Comparison of ENCODE assay signal across 8 mouse cellular contexts in the genomic region with DNA sequence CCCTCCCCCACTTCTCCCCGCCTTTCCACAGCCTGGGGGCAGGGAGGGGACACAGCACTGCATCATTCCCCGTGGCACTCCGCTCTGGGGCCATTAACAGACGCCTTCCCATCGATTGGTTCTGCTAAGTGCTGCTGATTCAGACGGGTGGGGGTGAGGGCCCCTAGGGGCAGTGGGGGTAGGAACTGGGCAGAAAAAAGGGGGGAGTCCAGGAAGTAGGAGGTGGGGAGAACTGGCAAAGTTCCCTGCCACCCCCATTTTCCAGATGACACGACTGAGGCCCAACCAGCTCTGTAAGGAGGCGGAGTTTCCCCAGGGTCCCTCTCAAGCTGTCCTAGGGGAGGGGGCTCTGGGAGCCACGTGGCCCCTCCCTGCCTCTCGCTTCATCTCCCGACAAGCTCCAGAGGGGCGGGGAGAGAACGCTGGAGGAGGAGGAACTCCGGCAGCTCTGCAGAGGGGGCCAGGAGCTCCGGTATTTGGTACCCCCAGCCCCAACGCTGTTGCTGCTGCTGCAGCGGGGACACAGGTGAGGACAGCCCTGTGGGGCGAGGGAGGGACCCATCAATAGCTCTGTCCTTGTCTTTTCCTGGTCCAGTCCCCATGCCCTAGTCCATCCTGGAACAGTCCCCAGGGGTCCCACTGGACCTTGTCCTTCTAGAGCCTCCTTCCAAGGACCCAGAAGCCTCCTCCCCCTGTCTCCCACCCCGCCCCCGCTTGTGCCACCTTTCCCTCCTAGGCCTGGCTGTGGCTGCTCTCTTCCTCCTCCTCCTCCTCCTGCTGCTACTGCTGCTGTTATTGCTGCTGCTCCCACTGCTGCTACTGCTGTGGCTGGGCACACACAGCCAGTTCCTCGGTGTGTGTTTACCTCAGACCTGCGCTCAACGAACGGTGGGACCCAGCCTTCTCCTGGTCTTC. TPM values are rescaled to one million over a fixed set of nuclear protein-coding genes. Genes with fewer than 3 reads are reported as not detected.
A peak's percentile ranks its signal among the peaks of the same experiment; 100 is the strongest.
DNase-seq lines count a peak whose midpoint lies in the region; ATAC-seq and TF ChIP-seq lines count a peak whose summit lies in the region.

A gene (plus strand): TSS at position 425 of the 915 bp plus-strand sequence.

- H3K27ac ChIP-seq in kidney, embryonic 15.5 days: no peak within 1 kb of the TSS
- no peak within 1 kb of the TSS for H3K27ac ChIP-seq in hindbrain, postnatal 0 days
- H3K27ac ChIP-seq in limb, embryonic 13.5 days: no peak within 1 kb of the TSS
- no peak within 1 kb of the TSS for H3K27ac ChIP-seq in olfactory bulb, adult 2 months (ENCODE audit: insufficient read depth, low read depth, low read length)

- peaks cover 7% of the 10 kb centered on the region; the same call in 1 of the 2 replicates for H3K4me1 ChIP-seq in kidney, embryonic 15.5 days
- no peaks in the 10 kb centered on the region for H3K4me1 ChIP-seq in hindbrain, postnatal 0 days (ENCODE audit: insufficient read depth, low read length)
- H3K4me1 ChIP-seq in limb, embryonic 13.5 days: peaks cover 6% of the 10 kb centered on the region; the same call in 1 of the 2 replicates
- H3K4me1 ChIP-seq in olfactory bulb, adult 2 months (ENCODE audit: control insufficient read depth, insufficient read depth, low read length): peaks cover 8% of the 10 kb centered on the region; the same call in 1 of the 2 replicates

- H3K36me3 ChIP-seq in kidney, embryonic 15.5 days: peaks cover 16% of the 10 kb centered on the region
- no peaks in the 10 kb centered on the region; the same call in 1 of the 2 replicates for H3K36me3 ChIP-seq in hindbrain, postnatal 0 days (ENCODE audit: insufficient read depth, low read length)
- H3K36me3 ChIP-seq in limb, embryonic 13.5 days: peaks cover 13% of the 10 kb centered on the region; the same call in 1 of the 2 replicates

- no peak for TF ChIP-seq CTCF in hindbrain, postnatal 0 days (IDR thresholded peaks at IDR 0.05; ENCODE audit: low read depth)
- TF ChIP-seq CTCF in olfactory bulb, adult 2 months (IDR thresholded peaks at IDR 0.05; ENCODE audit: insufficient read depth, low read depth, low read length): no peak

- 0 out of 2 replicates have a peak, but pooled peaks have one; percentile 12 for TF ChIP-seq POLR2A in olfactory bulb, adult 2 months (IDR thresholded peaks at IDR 0.05; ENCODE audit: insufficient read depth, low read depth, low read length)

- H3K27me3 ChIP-seq in kidney, embryonic 15.5 days: no peaks in the 10 kb centered on the region
- no peaks in the 10 kb centered on the region for H3K27me3 ChIP-seq in hindbrain, postnatal 0 days (ENCODE audit: insufficient read depth, low read length)
- no peaks in the 10 kb centered on the region for H3K27me3 ChIP-seq in limb, embryonic 13.5 days

- H3K4me2 ChIP-seq in kidney, embryonic 15.5 days: peak within 1 kb of the TSS; percentile 66
- peak within 1 kb of the TSS; percentile 58 for H3K4me2 ChIP-seq in hindbrain, postnatal 0 days (ENCODE audit: low read depth, low read length)
- H3K4me2 ChIP-seq in limb, embryonic 13.5 days (replicated peaks): peak within 1 kb of the TSS; percentile 68

- no peak for DNase-seq in kidney, adult 8-10 months
- DNase-seq in cerebellum, postnatal 10 days: peak; percentile 36 to 50
- DNase-seq in frontal cortex, postnatal 14 days (ENCODE audit: low spot score in 2 of 2): peak; percentile 37 to 41
- DNase-seq in hindbrain, postnatal 0 days (ENCODE audit: low spot score): peak; percentile 63
- DNase-seq in thymus, postnatal 0 days (ENCODE audit: low spot score): no peak

- peak; percentile 76 for ATAC-seq in kidney, embryonic 15.5 days (replicated peaks; ENCODE audit: low FRiP score)
- ATAC-seq in hindbrain, postnatal 0 days: peak; percentile 84
- ATAC-seq in limb, embryonic 13.5 days (ENCODE audit: low FRiP score, low read depth): peak; percentile 69

- 16% methylated on average over 24 of the region's 24 CpGs for WGBS in kidney, embryonic 15.5 days
- WGBS in hindbrain, postnatal 0 days: 34% methylated on average over 24 of the region's 24 CpGs
- 15% methylated on average over 23 of the region's 24 CpGs for WGBS in limb, embryonic 13.5 days
- 14% methylated on average over 24 of the region's 24 CpGs for WGBS in olfactory bulb, adult 2 months

- peak within 1 kb of the TSS; percentile 48 for H3K4me3 ChIP-seq in kidney, embryonic 15.5 days (replicated peaks)
- peak within 1 kb of the TSS; percentile 42 for H3K4me3 ChIP-seq in hindbrain, postnatal 0 days (ENCODE audit: low read length)
- H3K4me3 ChIP-seq in limb, embryonic 13.5 days: peak within 1 kb of the TSS; percentile 47
- H3K4me3 ChIP-seq in olfactory bulb, adult 2 months (ENCODE audit: insufficient read depth, low read depth, low read length): peak within 1 kb of the TSS; percentile 62

- H3K9ac ChIP-seq in kidney, embryonic 15.5 days: peak within 1 kb of the TSS; percentile 29; the same call in 1 of the 2 replicates
- H3K9ac ChIP-seq in hindbrain, postnatal 0 days (replicated peaks; ENCODE audit: low read length): peak within 1 kb of the TSS; percentile 48
- H3K9ac ChIP-seq in limb, embryonic 13.5 days: peak within 1 kb of the TSS; percentile 56

- no peaks in the 10 kb centered on the region for H3K9me3 ChIP-seq in kidney, embryonic 15.5 days (replicated peaks)
- H3K9me3 ChIP-seq in hindbrain, postnatal 0 days (ENCODE audit: low read length): no peaks in the 10 kb centered on the region
- H3K9me3 ChIP-seq in limb, embryonic 13.5 days: no peaks in the 10 kb centered on the region

RNA-seq across cellular contexts. Expression of the gene that starts here (rescaled TPM):
- 1.6 and 1.9 TPM in 2 replicates for polyA plus RNA-seq in kidney, embryonic 15.5 days (2015; fragmentation: Nextera tagmentation; extraction: Ambion mirVana)
- total RNA-seq in hindbrain, postnatal 0 days (2014; rRNA removed): 3.1 and 3.4 TPM in 2 replicates
- 4.1 and 5.9 TPM in 2 replicates for polyA plus RNA-seq in hindbrain, postnatal 0 days (2015; fragmentation: Nextera tagmentation; extraction: Ambion mirVana)
- polyA plus RNA-seq in limb, embryonic 13.5 days (2015; fragmentation: Nextera tagmentation; extraction: Ambion mirVana): 0.94 and 1.7 TPM in 2 replicates
- polyA plus RNA-seq in olfactory bulb, adult 2 months (2012; ENCODE audit: insufficient read depth, insufficient read length, low replicate concordance, missing spikeins): not detected in 2 replicates
- polyA plus RNA-seq in thymus, postnatal 0 days (2015; fragmentation: Nextera tagmentation; extraction: Ambion mirVana): 0.12 and 0.18 TPM in 2 replicates

Comparison
In these comparisons a context has a peak if more than half of its experiments do, and no peak if none do; other contexts are left out.
1. DNase-seq: peak in cerebellum, postnatal 10 days (2 of 2), frontal cortex, postnatal 14 days (2 of 2) and hindbrain, postnatal 0 days (single experiment); none in kidney, adult 8-10 months (0 of 2) and thymus, postnatal 0 days (single experiment).
2. Peak in every context shown above with its lines, with median percentiles within 50 percentile points of each other: ATAC-seq, H3K4me2 ChIP-seq, H3K4me3 ChIP-seq and H3K9ac ChIP-seq.